Mouse (Mus musculus) heart, postnatal 14 days (tissue): Measurements from ENCODE around the gene Ager. TPM values are rescaled to one million over a fixed set of nuclear protein-coding genes. Genes with fewer than 3 reads are reported as not detected.

Experiments used
- DNase-seq, 2 experiments: peaks; one replicate each; pipeline ENCODE4 v3.0.0; 2021 to 2022
- intact Hi-C: fragments of 180-260 bp; cut with DNase I; formaldehyde crosslinking; loops from one replicate; pipeline ENCODE4 v1.15.1; 2025
- total RNA-seq, 2 experiments: library from RNA; stranded (reverse); gene quantifications; 2 replicates each; pipeline ENCODE4 v1.2.3; 2021

The Ager gene
- total RNA-seq, 2 experiments from 2014 or later = 1.0 to 1.2 TPM

DNA sequence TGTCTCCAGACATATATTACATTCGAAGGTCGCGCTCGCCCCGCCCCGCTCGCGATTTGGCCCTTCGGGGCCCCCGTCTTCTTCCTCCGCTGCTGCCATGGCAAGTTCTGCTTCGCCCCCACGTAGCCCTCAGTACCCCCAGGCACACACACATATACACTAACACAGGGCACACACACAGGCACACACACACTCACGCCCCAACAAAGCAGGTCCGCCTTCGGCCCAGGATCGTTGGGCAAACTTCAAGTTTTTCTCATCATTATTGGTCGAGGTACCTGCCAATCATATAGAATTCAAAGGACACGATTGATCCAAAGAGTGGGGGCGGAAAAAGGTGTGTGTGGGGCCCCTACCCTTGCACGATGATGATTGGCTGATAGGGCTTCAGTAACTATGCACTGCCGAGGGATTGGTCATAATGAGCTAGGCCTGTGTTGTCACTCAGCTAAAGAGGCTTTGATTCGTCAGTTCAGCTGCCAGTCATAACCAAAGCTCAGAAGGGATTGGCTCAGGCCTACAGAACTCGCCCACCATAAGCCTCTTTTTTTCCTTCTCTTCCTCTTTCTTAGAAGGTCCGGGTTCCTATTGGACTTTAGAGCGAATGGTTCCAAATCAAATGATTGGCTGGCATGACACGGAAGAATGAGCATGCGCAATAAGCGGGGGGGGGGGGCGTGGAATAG, 5.9 kb downstream of the Ager start, which contains the start of gene Rnf5:
Rnf5 (minus strand) TSS at position 316 of the 686 bp plus-strand sequence.
- intact Hi-C loops = loop anchor here (1.0 to 10.0 kb wide), 2 partner anchors 10 to 479 kb away; partner anchors contain the start of gene Brd2

DNA sequence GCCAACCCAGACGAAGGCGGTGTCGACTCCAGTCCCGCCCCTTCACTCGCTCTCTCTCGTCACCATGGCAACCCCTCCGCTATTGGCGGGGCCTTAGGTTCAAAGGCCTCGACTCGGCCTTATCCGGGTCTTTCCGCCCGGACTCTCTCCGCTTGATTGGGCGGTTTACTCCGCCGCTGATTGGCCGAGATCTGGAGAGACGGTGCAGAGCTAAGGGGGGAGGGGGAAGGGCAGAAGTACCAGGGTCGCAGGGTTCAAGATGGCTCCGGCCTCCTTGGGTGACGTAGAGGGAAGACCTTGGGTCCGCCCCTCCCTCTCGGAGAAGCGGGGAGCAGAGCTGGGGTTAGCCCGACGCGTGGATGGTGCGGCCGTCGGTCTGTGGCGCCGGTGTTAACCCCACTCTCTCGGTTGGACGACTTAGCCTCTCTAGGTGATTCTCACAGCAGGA, 6.4 kb downstream of the Ager start, which contains the start of gene Agpat1:
Agpat1 (plus strand) TSS at position 202 of the 448 bp plus-strand sequence.
- intact Hi-C loops = loop anchor here (10.0 kb wide), 1 partner anchor 479 kb away; the partner anchor contains the start of gene Brd2
- peak; percentile 96 to 98 for DNase-seq

More for the DNA sequence above, 5.9 kb downstream of the Ager start, which contains the start of gene Rnf5:
- peak; percentile 96 to 98 for DNase-seq

DNA sequence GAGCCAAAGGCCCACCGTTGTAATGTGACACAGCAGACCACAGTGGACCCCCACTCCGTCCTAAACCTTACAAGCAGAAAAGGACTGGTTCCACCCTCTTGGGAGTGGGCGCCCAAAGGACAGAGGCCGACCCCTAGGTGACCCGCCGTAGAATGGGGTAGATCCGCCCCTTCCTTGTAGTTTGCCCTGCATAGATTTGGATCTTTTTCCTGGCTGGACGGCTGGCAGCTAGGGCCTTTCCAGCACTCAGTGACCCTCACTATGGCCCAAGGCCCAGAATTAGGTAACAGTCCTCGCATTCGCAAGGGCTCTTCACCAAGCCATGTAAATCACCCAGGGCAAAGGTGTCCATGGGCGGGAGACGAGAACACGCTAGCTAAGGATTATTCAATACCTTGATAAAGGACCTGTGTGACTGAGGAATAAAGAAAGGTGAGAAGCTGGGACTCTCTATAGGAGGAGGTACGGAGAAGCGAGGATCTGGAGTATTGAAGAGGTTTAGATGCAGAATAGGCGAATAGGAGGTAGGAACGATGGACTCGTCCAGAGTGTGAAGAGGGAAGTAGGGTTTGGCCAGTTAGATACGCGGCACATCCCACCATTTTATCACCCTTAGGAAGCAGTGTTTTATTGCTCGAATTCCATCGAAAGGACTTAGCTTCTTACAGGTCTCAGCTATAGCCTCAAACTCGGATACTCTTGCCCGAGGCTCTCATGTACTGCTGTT, 7.0 kb downstream of the Ager start:
- intact Hi-C loops = loop anchor here (10.0 kb wide), 1 partner anchor 480 kb away; the partner anchor contains the start of gene Brd2
- DNase-seq = no peak

DNA sequence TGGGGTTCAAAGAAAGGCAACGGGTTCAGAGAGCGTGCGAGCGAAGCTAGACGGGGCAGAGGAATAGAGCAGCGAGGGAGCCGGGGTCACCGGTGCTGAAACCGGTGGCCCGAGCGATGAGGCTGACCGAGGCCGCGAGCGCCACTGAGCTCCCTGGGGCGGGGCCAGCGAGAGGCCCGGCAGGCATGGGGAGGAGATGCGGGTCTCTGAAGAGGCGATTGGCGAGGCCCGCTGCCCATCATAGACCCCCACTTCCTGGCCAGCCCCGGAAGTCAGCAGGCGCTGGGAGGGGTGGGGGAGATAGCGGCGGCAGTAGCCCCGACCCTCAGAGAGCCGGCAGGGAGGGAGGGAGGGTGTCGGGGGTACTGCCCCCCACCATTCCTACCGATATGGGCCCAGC, 7.9 kb downstream of the Ager start:
- intact Hi-C loops = loop anchor here (10.0 kb wide), 1 partner anchor 481 kb away; the partner anchor contains the start of gene Brd2
- DNase-seq = peak; percentile 98

DNA sequence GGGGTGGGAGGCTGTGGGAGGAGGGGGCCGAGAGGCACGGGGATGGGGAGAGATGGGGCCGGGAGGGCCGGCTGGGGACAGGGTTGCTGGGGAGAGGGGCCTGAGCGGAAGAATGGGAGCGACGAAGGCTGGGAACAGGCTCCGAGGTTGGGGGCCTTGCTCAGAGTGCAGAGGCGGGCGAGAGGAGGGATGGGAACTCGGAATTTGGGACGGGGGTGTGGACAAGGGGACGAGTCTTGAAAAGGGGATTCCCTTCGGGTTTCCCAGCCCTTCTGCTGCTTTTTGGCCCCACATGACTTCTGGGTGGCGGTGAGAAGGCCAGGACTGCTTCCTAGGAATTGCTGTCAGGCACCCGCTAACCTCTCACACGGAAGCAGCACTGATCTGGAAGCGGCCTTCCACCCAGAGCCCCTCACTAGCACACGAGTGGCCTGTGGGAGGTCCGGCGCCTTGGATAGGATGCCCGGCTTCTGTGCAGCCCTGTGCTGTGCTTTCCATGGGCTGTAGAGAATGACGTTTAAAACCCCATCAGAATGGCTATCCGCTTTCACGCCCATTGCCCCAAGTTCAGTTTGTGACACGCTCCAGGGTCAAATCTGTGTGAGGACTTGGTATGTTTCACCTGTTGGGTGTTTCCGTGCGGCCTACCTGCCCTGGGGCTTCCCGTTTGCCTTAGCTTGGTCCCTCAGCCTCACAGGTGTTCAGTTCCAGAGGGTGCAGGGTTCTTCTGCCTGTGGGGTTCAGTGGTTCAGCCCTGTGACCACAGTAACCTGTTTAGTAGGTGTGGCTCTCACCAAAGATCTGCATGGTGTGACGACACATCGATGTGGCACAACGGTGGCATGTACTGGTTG, 8.8 kb downstream of the Ager start:
- no peak for DNase-seq
- intact Hi-C loops = loop anchor here (10.0 kb wide), 1 partner anchor 482 kb away; the partner anchor contains the start of gene Brd2

DNA sequence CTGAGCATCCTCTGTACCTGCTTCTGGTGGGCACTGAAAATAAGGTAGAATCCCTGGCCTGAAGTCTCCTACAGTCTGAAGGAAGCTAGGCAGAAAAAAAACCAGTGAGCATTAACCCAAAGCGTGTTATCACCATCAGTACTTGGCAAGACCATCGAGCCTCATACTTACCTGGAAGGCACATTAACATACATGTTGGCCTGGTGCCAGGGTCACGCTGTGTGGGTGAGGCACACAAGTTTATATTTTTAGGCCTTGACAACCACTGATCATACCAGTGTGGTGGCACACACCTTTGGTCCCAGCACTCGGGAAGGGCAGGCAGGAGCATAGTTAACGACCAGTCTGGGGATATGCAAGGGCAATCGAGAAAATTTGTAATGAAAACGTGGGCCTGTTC, 10.3 kb downstream of the Ager start:
- DNase-seq = no peak
- intact Hi-C loops = loop anchor here (10.0 kb wide), 1 partner anchor 483 kb away; the partner anchor contains the start of gene Brd2

DNA sequence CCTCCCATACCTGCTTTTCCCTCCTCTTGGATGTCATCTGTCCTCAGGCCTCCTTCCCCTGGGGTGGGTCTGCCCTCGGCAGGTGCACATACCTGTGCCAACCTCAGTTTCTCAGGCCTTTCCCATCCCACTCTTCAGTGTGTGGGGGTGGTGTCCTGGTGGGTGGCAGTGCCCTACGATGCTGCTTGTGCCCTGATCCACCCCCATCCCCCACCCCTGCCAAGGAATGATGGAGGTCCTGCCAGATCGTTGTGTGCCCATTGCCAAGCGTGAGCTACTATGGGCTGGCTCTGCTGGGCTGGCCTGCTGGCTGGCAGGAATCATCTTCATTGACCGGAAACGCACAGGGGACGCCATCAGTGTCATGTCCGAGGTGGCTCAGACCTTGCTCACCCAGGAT, 13.4 kb downstream of the Ager start:
- intact Hi-C loops = no loop called here
- DNase-seq = no peak

DNA sequence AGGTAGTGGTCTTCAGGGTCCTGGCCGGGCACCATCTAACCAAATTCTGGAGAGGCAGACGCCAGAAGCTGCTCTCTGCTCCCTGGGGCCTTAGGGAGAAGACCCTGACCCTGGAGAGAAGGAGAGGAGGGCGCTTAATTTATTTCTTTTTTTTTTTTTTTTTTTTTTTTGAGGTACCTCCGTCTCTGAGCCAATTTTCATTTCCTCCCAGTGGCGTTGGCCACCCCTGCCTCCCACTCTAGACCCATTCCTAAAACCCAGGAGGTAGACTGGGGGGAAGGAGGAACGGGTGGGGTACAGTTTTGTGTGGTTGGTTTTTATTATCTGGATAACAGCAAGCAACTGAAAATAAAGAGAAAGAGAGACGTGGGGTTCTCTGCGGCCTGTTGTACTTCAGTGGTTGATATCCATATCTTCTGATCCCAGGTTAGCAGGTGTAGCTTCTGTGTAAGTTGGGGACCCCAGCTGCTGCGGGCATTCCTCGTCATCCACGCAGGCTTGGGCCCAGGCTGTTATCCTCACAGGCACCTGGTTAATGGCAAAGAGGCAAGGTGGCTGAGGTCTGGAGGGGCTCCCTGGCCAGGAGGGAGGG, 15.5 kb downstream of the Ager start:
- intact Hi-C loops = no loop called here
- no peak for DNase-seq

DNA sequence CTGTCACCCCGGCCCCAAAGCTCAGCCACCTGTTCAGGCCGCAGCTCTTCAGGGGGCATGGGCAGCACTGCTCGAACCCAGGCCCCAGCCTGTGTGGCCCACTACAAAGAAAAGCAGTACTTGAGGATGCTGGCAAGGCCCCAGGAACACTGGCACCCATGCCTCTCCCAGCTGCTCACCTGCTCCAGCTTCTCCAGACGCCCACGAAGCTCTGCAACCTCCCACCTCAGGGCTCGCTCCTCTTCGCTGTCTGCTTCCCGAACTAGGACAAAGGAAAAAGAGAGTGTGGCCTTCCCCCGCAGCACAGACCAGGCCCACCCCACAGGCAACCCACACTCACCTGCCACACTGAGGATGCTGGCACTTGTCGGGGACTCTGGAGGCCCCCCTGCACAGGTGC, 16.2 kb downstream of the Ager start:
- DNase-seq = no peak
- intact Hi-C loops = no loop called here

DNA sequence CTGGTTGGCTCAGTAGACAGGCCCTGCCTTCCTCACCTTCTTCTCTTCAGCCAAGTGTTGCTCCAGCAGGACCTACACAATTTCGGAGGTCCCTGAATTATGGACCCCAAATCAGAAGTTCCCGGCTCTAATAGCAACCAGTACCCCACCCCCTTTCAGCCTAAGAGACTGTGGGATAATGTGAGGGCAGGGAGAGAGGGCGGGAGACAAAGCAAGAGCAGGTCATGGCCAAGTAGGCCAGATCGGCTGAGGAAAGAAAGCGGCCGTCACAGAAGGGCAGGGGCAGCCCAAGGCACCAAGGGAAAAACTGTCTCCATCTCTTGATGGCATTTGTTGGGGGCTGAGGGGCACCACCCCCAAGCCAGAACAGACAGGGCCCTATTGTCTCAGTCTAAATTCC, 18.2 kb downstream of the Ager start, which contains the start of gene Egfl8:
Egfl8 (minus strand) TSS at position 101 of the 400 bp plus-strand sequence.
- intact Hi-C loops = loop anchor here (2.0 kb wide), 1 partner anchor 175 kb away; no protein-coding TSS in a partner anchor
- DNase-seq = no peak

DNA sequence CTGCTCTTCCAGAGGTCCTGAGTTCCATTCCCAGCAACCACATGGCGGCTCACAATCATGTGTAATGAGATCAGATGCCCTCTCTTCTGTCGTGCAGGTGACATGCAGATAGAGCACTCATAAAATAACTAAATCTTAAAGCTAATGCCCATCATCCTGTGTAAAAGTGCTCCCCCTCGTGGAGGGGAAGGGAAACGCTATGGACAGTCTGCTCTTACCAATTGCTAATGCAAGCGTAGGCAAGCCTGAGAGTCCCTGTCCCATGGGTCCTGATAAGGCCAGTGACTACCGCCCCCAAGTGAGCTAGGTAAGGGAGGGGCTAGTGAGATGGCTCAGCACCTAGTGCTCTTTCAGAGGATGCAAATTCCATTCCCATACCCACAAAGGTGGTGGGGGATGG, 21.3 kb downstream of the Ager start:
- intact Hi-C loops = loop anchor here (1.0 kb wide), 1 partner anchor 47 kb away; no protein-coding TSS in a partner anchor
- DNase-seq = peak; percentile 73 to 81

DNA sequence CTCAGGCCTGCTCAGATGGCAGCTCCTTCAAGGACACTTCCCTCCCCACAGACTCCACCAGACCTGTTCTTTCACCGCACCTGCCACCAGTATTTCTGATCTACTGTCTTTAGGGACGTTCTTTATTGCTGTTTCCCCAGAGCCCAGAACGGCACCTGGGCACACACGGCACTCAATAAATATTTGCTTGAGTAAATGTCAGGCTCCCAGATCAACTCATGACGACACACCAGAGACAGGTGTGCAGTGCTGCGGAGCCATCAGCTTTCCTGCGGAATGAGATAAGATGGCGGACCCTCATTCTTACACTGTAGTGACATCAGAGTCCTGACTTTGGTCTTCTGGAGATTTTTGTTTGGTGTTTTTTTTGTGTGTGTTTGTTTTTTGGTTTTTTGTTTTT, 23.3 kb downstream of the Ager start:
- DNase-seq = no peak
- intact Hi-C loops = loop anchor here (10.0 kb wide), 1 partner anchor 94 kb away; no protein-coding TSS in a partner anchor

DNA sequence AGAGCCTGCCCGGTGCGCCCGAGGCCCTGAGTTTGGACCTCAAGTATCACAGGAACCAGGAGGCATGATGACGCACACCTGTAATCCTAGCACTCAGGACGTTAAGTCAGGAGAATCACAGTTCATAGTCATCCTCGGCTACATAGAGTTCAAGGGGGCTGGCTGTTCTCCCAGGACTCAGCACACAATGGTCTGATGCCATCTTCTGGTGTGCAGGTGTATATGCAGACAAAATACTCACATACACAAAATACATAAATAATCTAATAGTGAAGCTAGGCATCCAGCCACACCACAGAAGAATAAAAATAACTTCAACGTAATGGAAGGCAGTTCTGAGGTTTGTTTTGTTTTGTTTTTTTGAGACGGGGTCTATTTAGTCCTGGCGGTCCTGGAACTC, 25.5 kb downstream of the Ager start:
- intact Hi-C loops = loop anchor here (10.0 kb wide), 1 partner anchor 92 kb away; no protein-coding TSS in a partner anchor
- no peak for DNase-seq

DNA sequence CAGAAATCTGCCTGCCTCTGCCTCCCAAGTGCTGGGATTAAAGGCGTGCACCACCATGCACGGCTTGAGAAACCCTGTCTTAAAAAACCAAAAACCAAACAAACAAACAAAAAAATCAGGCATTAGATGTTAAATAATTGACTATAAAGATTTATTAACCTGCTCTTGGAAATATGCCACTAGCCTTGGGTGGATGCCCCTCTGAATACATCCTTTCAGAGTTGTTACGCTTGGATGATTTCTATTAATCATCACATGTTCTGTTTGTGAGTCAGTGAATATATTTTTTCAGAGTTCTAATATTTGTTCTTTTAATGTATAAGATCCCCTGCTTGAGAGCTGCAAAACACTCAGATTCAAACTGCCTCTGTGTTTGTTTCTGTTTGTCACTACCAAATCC, 27.3 kb downstream of the Ager start:
- no peak for DNase-seq
- intact Hi-C loops = loop anchor here (10.0 kb wide), 1 partner anchor 90 kb away; no protein-coding TSS in a partner anchor

DNA sequence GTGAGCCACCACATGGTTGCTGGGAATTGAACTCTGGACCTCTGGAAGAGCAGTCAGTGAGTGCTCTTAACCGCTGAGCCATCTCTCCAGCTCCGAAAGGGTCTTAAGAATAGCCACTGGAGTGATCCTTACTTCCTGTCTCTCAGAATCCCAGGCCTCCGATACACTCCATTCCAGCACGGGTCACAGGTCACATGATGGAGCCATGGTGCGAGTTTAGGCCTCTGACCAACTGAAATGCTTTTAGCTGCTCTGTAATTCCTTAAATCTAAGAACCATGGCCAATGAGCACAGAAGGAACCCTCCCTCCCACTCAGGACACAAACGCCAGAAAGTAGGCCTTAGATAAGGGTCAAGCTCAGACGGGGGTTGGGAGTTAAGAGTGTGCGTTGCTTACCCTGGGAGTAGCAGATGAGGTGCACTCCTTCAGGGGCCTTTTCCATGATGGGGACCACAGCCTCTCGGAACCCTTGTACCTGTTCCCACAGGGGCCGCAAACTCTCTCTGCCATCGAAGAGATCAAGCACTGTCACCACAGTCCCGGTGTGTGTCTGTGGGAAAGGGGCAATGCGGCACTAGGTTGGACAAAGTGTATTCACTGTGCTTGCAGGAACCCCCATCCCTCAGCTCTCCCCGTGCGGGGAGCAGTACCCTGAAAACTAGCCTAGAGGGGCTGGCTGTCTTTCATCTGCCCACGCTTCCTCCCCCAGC, 28.6 kb downstream of the Ager start:
- intact Hi-C loops = loop anchor here (10.0 kb wide), 1 partner anchor 89 kb away; no protein-coding TSS in a partner anchor
- no peak for DNase-seq

DNA sequence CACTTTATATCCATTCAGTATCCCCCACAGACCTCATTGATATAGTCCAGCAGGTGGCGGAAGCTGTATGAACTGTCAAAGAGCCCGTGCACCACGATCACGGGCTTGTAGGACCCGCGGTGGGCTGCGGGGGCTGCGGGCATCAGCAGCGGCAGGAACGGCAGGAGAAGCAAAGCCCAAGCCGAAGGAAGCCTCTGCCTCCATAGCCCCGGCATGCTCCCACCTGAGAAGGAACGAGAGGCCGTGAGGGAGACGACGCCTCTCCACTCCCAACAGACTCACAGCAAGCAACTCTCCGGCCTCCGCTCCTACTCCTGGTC, 29.1 kb downstream of the Ager start:
- intact Hi-C loops = loop anchor here (10.0 kb wide), 1 partner anchor 88 kb away; no protein-coding TSS in a partner anchor
- peak; percentile 39 to 51 for DNase-seq

DNA sequence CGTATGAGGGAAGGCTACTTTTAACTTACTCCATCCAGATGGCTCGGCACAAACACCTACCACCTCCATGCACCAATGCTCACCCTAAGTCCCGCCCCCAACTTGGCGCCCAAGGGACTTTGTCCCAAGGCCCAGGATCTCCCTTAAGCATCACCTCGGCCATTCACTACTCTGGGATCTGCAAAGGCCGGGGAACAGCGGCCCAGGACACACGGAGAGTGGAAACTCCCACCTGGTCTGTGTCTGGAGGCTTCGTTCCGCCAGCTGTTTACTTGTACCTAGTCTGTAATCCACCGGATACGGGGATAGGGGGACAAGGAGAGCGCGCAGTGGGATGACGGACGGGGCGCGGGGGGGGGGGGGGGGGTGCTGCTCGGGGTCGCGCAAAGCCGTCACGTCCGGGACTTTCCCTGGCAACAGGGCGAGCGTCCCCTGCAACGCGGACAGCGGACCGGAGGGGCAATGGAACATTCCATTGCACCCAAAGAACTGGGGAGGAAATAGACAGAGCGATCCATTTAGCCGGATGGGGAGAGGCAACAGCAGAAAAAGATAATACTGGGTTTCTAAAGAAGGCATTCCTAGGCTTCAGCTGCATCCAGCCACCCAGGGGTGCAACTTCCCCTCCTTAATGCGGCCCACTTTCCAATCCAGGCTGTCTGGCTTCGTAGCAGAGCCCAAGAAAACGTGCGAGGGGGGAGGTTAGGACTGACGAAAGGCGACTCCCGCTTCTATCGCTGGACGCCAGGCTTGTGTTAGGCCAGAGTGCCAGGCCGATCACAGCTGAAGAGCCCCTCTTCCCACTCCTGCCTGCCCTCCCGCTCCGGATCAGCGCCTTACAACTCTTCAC, 29.7 kb downstream of the Ager start:
- DNase-seq = peak; percentile 85 to 92
- intact Hi-C loops = loop anchor here (10.0 kb wide), 1 partner anchor 87 kb away; no protein-coding TSS in a partner anchor
